Comparison of ENCODE assay signal across 8 mouse cellular contexts in genomic region chr6:24530166-24530565, GRCm38 (mm10). TPM values are rescaled to one million over a fixed set of nuclear protein-coding genes. Genes with fewer than 3 reads are reported as not detected.
DNase-seq lines count a peak whose midpoint lies in the region; ATAC-seq and TF ChIP-seq lines count a peak whose summit lies in the region.

No protein-coding gene starts in this region.

- 25% methylated on average over 4 of the region's 4 CpGs for WGBS in embryonic facial prominence, embryonic 13.5 days
- WGBS in hindbrain, embryonic 11.5 days, result 23% methylated on average over 4 of the region's 4 CpGs

- H3K27ac ChIP-seq in gastrocnemius, adult 2 months, result peak overlapping the region; percentile 82
- H3K27ac ChIP-seq in embryonic facial prominence, embryonic 13.5 days, result no peak overlapping the region
- no peak overlapping the region for H3K27ac ChIP-seq in hindbrain, embryonic 11.5 days (ENCODE audit: low read depth, low read length)

- H3K36me3 ChIP-seq in embryonic facial prominence, embryonic 13.5 days, result no peaks in the 10 kb centered on the region
- H3K36me3 ChIP-seq in hindbrain, embryonic 11.5 days (ENCODE audit: control insufficient read depth, insufficient read depth, low read length), result no peaks in the 10 kb centered on the region
- H3K36me3 ChIP-seq in splenic B cell, adult 2 months (ENCODE audit: control insufficient read depth, insufficient read depth, low read length, poor library complexity, severe bottlenecking), result no peaks in the 10 kb centered on the region

- peaks cover 23% of the 10 kb centered on the region for H3K4me1 ChIP-seq in embryonic facial prominence, embryonic 13.5 days
- no peaks in the 10 kb centered on the region for H3K4me1 ChIP-seq in hindbrain, embryonic 11.5 days (replicated peaks; ENCODE audit: control insufficient read depth, insufficient read depth, low read length)

- intact Hi-C loops in gastrocnemius, adult 2 months (cut with DNase I), result loop anchor here (1.0 to 5.0 kb wide), 4 partner anchors 37 to 192 kb away; no protein-coding TSS in a partner anchor

- H3K4me3 ChIP-seq in gastrocnemius, adult 2 months, result peak overlapping the region; percentile 50
- H3K4me3 ChIP-seq in embryonic facial prominence, embryonic 13.5 days, result 0 out of 2 replicates have a peak overlapping the region, but pooled peaks have one; percentile 9
- H3K4me3 ChIP-seq in hindbrain, embryonic 11.5 days (ENCODE audit: low read depth, low read length), result no peak overlapping the region

- H3K4me2 ChIP-seq in embryonic facial prominence, embryonic 13.5 days, result peak overlapping the region; percentile 46
- peak overlapping the region; percentile 18; the same call in 1 of the 2 replicates for H3K4me2 ChIP-seq in hindbrain, embryonic 11.5 days (replicated peaks; ENCODE audit: low read depth, low read length)

- H3K27me3 ChIP-seq in embryonic facial prominence, embryonic 13.5 days, result no peaks in the 10 kb centered on the region
- no peaks in the 10 kb centered on the region for H3K27me3 ChIP-seq in hindbrain, embryonic 11.5 days (ENCODE audit: control insufficient read depth, insufficient read depth, low read length)
- no peaks in the 10 kb centered on the region for H3K27me3 ChIP-seq in splenic B cell, adult 2 months (ENCODE audit: control insufficient read depth, insufficient read depth, low read length, poor library complexity, severe bottlenecking)

- peak; percentile 74 for TF ChIP-seq CTCF in gastrocnemius, adult 2 months (IDR thresholded peaks at IDR 0.05)

- H3K9ac ChIP-seq in embryonic facial prominence, embryonic 13.5 days, result peak overlapping the region; percentile 40; the same call in 1 of the 2 replicates
- H3K9ac ChIP-seq in hindbrain, embryonic 11.5 days (ENCODE audit: low read depth, low read length), result no peak overlapping the region

- no peaks in the 10 kb centered on the region for H3K9me3 ChIP-seq in embryonic facial prominence, embryonic 13.5 days
- H3K9me3 ChIP-seq in hindbrain, embryonic 11.5 days (ENCODE audit: control insufficient read depth, low read length), result no peaks in the 10 kb centered on the region

- peak; percentile 34 for DNase-seq in gastrocnemius, adult 2 months
- DNase-seq in gastrocnemius, postnatal 25 days, result no peak
- peak; percentile 62 for DNase-seq in hindbrain, embryonic 11.5 days (ENCODE audit: low spot score)
- peak; percentile 65 for DNase-seq in layer of hippocampus, adult 9-10 months (ENCODE audit: low spot score)
- peak; percentile 83 for DNase-seq in lung, postnatal 36 days
- DNase-seq in splenic B cell, adult 2 months (ENCODE audit: low read depth, low spot score), result peak; percentile 78

- peak; percentile 38 for ATAC-seq in activated CD4-positive, CD25-positive, alpha-beta regulatory T cell, adult 4 months
- ATAC-seq in embryonic facial prominence, embryonic 13.5 days (ENCODE audit: insufficient number of reproducible peaks, insufficient read depth, low FRiP score, low TSS enrichment, low read depth), result no peak
- ATAC-seq in hindbrain, embryonic 11.5 days (ENCODE audit: low FRiP score), result no peak

RNA-seq across cellular contexts. Expression of gene Asb15, which starts 2.2 kb away (rescaled TPM):
- total RNA-seq in gastrocnemius, adult 2 months (2021), result 10 to 100 TPM; 34.9 to 54.5 TPM
- total RNA-seq in gastrocnemius, postnatal 25 days (2021), result 10 to 100 TPM; 10.3 to 20.8 TPM
- not detected for polyA plus RNA-seq in activated CD4-positive, CD25-positive, alpha-beta regulatory T cell, adult 4 months (2017; shearing (Covaris generic))
- not detected in 2 replicates for polyA plus RNA-seq in embryonic facial prominence, embryonic 13.5 days (2015; fragmentation: Nextera tagmentation; extraction: Ambion mirVana)
- polyA plus RNA-seq in hindbrain, embryonic 11.5 days (2014; fragmentation: Nextera tagmentation; extraction: Ambion mirVana), result not detected in 2 replicates

RNA-seq across cellular contexts. Expression of gene Ndufa5, which starts 2.4 kb away (rescaled TPM):
- total RNA-seq in gastrocnemius, adult 2 months (2021), result 100 to 1,000 TPM; 579 to 752 TPM
- 100 to 1,000 TPM; 605 to 626 TPM for total RNA-seq in gastrocnemius, postnatal 25 days (2021)
- 100 to 1,000 TPM; 167 to 191 TPM for polyA plus RNA-seq in activated CD4-positive, CD25-positive, alpha-beta regulatory T cell, adult 4 months (2017; shearing (Covaris generic))
- polyA plus RNA-seq in embryonic facial prominence, embryonic 13.5 days (2015; fragmentation: Nextera tagmentation; extraction: Ambion mirVana), result 342 and 359 TPM in 2 replicates
- polyA plus RNA-seq in hindbrain, embryonic 11.5 days (2014; fragmentation: Nextera tagmentation; extraction: Ambion mirVana), result 255 and 274 TPM in 2 replicates

RNA-seq across cellular contexts. Expression of gene Iqub, which starts 15.3 kb away (rescaled TPM):
- total RNA-seq in gastrocnemius, adult 2 months (2021), result under 1 TPM; 0.15 to 0.22 TPM
- under 1 TPM; 0.08 TPM for total RNA-seq in gastrocnemius, postnatal 25 days (2021)
- not detected for polyA plus RNA-seq in activated CD4-positive, CD25-positive, alpha-beta regulatory T cell, adult 4 months (2017; shearing (Covaris generic))
- 0.11 TPM in 2 replicates for polyA plus RNA-seq in embryonic facial prominence, embryonic 13.5 days (2015; fragmentation: Nextera tagmentation; extraction: Ambion mirVana)
- polyA plus RNA-seq in hindbrain, embryonic 11.5 days (2014; fragmentation: Nextera tagmentation; extraction: Ambion mirVana), result 1.4 and 2.6 TPM in 2 replicates
